Mouse (Mus musculus): ENCODE measurements at regions not wholly inside any gene's neighbourhood (a gene's known extent, or its start where the extent isn't known, plus 50 kb on each side); places are given as distances from the start of the nearest gene placed in this dataset.

DNA sequence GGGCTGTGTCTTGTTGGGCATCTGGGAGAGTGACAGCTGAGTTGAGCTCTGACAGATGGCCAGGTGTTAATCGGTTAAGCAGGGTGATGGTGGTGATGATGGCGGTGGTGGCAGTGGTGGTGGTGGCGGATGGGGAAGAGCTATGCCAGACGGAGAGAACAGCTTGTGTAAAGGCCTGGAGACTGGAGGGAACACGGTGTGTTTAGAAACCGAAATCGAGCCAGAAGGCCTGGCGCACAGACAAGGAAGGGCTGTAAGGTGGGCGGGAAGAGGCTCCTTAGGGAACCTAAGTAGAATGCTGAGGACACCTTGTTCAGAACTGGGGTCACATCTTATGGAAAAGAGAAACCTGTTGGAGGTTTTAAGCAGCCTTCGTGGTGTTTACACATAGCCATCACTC lies 698.5 kb downstream of the Hs3st4 start:
- H3K4me2 ChIP-seq (replicated peaks; ENCODE audit: low read depth, low read length): no peak overlapping the region
- 81% methylated on average over 10 of the region's 10 CpGs for WGBS
- H3K4me1 ChIP-seq (ENCODE audit: control insufficient read depth, insufficient read depth, low read length): no peaks in the 10 kb centered on the region
- H3K9ac ChIP-seq (replicated peaks; ENCODE audit: low read depth, low read length): no peak overlapping the region
- H3K4me3 ChIP-seq (ENCODE audit: low read depth, low read length): no peak overlapping the region
- no peaks in the 10 kb centered on the region for H3K36me3 ChIP-seq (ENCODE audit: control insufficient read depth, insufficient read depth, low read length)
- ATAC-seq (ENCODE audit: insufficient number of reproducible peaks, insufficient read depth, low FRiP score, low read depth): no peak
- H3K27me3 ChIP-seq (ENCODE audit: control insufficient read depth, insufficient read depth, low read length): no peaks in the 10 kb centered on the region
- no peaks in the 10 kb centered on the region for H3K9me3 ChIP-seq (ENCODE audit: control insufficient read depth, low read depth, low read length)
- H3K27ac ChIP-seq (ENCODE audit: low read length): no peak overlapping the region

DNA sequence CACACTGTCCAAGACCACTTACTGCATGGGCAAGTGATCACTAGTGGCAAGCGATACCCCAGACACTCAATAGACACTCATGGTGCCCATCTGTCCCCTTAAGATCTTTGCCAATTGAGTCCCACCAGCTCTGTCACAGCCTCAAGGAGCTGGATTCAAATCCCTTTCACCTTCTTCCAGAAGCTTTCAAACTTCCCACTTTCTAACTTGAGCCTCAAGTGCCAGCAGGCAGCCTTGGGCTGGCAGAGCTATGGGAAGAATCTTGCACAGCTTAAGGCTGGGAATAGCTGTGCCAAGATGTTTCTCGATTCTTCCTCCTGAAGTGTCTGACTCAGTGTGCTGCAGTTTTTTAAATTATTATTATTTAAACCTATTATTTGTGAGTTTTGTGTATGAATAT lies 699.2 kb downstream of the Hs3st4 start:
- WGBS: 91% methylated on average over 2 of the region's 2 CpGs
- H3K4me1 ChIP-seq (ENCODE audit: control insufficient read depth, insufficient read depth, low read length): no peaks in the 10 kb centered on the region

DNA sequence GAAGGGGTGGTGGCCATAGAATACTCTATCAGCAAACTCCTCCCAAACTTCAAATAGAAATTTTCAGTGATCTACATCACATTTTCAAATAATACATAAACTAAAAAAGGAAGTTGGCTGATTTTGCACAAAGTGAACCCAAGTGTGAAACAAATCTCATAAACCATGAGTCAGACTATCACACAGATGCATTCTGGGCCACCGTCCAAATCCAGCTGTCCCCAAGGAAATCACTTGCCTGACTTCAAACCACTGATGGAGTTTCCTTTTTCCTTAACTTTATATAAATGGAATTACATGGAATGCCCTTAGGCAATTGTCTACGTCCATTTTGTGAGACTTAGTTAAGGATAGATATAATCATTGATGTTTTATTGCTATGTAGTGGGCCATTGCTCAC lies 702.8 kb downstream of the Hs3st4 start:
- 67% methylated on average over 2 of the region's 2 CpGs for WGBS
- no peak overlapping the region for H3K9ac ChIP-seq (replicated peaks; ENCODE audit: low read depth, low read length)
- no peak overlapping the region for H3K4me3 ChIP-seq (ENCODE audit: low read depth, low read length)
- H3K36me3 ChIP-seq (ENCODE audit: control insufficient read depth, insufficient read depth, low read length): no peaks in the 10 kb centered on the region
- H3K27ac ChIP-seq (ENCODE audit: low read length): no peak overlapping the region
- no peak overlapping the region for H3K4me2 ChIP-seq (replicated peaks; ENCODE audit: low read depth, low read length)
- no peaks in the 10 kb centered on the region for H3K9me3 ChIP-seq (ENCODE audit: control insufficient read depth, low read depth, low read length)
- no peaks in the 10 kb centered on the region for H3K4me1 ChIP-seq (ENCODE audit: control insufficient read depth, insufficient read depth, low read length)
- no peak for ATAC-seq (ENCODE audit: insufficient number of reproducible peaks, insufficient read depth, low FRiP score, low read depth)
- H3K27me3 ChIP-seq (ENCODE audit: control insufficient read depth, insufficient read depth, low read length): no peaks in the 10 kb centered on the region

More for the DNA sequence above, 699.2 kb downstream of the Hs3st4 start:
- Histone ChIP-seq H3K36me3 (ENCODE audit: control insufficient read depth, insufficient read depth, low read length) (no peaks in the 10 kb centered on the region), H3K9ac (replicated peaks; ENCODE audit: low read depth, low read length) (no peak overlapping the region), H3K27me3 (ENCODE audit: control insufficient read depth, insufficient read depth, low read length) (no peaks in the 10 kb centered on the region), H3K27ac (ENCODE audit: low read length) (no peak overlapping the region), H3K4me2 (replicated peaks; ENCODE audit: low read depth, low read length) (no peak overlapping the region), H3K9me3 (ENCODE audit: control insufficient read depth, low read depth, low read length) (no peaks in the 10 kb centered on the region), H3K4me3 (ENCODE audit: low read depth, low read length) (no peak overlapping the region)
- no peak for ATAC-seq (ENCODE audit: insufficient number of reproducible peaks, insufficient read depth, low FRiP score, low read depth)

- 33% methylated on average over 6 of the region's 6 CpGs for WGBS
- H3K4me2 ChIP-seq (replicated peaks; ENCODE audit: low read depth, low read length): no peak overlapping the region
These were observed 721.6 kb downstream of the Hs3st4 start for GRCm38 (mm10) chr7:124704163-124704824.

GRCm38 (mm10) chr7:124707143-124707542 lies 724.5 kb downstream of the Hs3st4 start:
- H3K9ac ChIP-seq (replicated peaks; ENCODE audit: low read depth, low read length): no peak overlapping the region
- 39% methylated on average over 3 of the region's 3 CpGs for WGBS
- no peak overlapping the region for H3K27ac ChIP-seq (ENCODE audit: low read length)
- H3K9me3 ChIP-seq (ENCODE audit: control insufficient read depth, low read depth, low read length): no peaks in the 10 kb centered on the region
- H3K36me3 ChIP-seq (ENCODE audit: control insufficient read depth, insufficient read depth, low read length): no peaks in the 10 kb centered on the region
- no peak overlapping the region for H3K4me3 ChIP-seq (ENCODE audit: low read depth, low read length)
- no peaks in the 10 kb centered on the region for H3K27me3 ChIP-seq (ENCODE audit: control insufficient read depth, insufficient read depth, low read length)
- no peak overlapping the region for H3K4me2 ChIP-seq (replicated peaks; ENCODE audit: low read depth, low read length)
- H3K4me1 ChIP-seq (ENCODE audit: control insufficient read depth, insufficient read depth, low read length): peaks cover 4% of the 10 kb centered on the region; the same call in 1 of the 2 replicates
- no peak for ATAC-seq (ENCODE audit: insufficient number of reproducible peaks, insufficient read depth, low FRiP score, low read depth)

More at GRCm38 (mm10) chr7:124704163-124704824, 721.6 kb downstream of the Hs3st4 start:
- ATAC-seq (ENCODE audit: insufficient number of reproducible peaks, insufficient read depth, low FRiP score, low read depth): no peak
- Histone ChIP-seq H3K9ac (replicated peaks; ENCODE audit: low read depth, low read length) (no peak overlapping the region), H3K27ac (ENCODE audit: low read length) (no peak overlapping the region), H3K9me3 (ENCODE audit: control insufficient read depth, low read depth, low read length) (no peaks in the 10 kb centered on the region), H3K27me3 (ENCODE audit: control insufficient read depth, insufficient read depth, low read length) (no peaks in the 10 kb centered on the region), H3K4me3 (ENCODE audit: low read depth, low read length) (no peak overlapping the region), H3K36me3 (ENCODE audit: control insufficient read depth, insufficient read depth, low read length) (no peaks in the 10 kb centered on the region), H3K4me1 (ENCODE audit: control insufficient read depth, insufficient read depth, low read length) (peaks cover 4% of the 10 kb centered on the region; the same call in 1 of the 2 replicates)

GRCm38 (mm10) chr7:124708771-124709485 lies 726.3 kb downstream of the Hs3st4 start:
- ATAC-seq (ENCODE audit: insufficient number of reproducible peaks, insufficient read depth, low FRiP score, low read depth): no peak
- Histone ChIP-seq H3K4me1 (ENCODE audit: control insufficient read depth, insufficient read depth, low read length) (peaks cover 4% of the 10 kb centered on the region; the same call in 1 of the 2 replicates), H3K27me3 (ENCODE audit: control insufficient read depth, insufficient read depth, low read length) (no peaks in the 10 kb centered on the region), H3K4me3 (ENCODE audit: low read depth, low read length) (no peak overlapping the region), H3K4me2 (replicated peaks; ENCODE audit: low read depth, low read length) (no peak overlapping the region), H3K27ac (ENCODE audit: low read length) (no peak overlapping the region), H3K9me3 (ENCODE audit: control insufficient read depth, low read depth, low read length) (no peaks in the 10 kb centered on the region), H3K36me3 (ENCODE audit: control insufficient read depth, insufficient read depth, low read length) (no peaks in the 10 kb centered on the region), H3K9ac (replicated peaks; ENCODE audit: low read depth, low read length) (no peak overlapping the region)
- 31% methylated on average over 11 of the region's 11 CpGs for WGBS

DNA sequence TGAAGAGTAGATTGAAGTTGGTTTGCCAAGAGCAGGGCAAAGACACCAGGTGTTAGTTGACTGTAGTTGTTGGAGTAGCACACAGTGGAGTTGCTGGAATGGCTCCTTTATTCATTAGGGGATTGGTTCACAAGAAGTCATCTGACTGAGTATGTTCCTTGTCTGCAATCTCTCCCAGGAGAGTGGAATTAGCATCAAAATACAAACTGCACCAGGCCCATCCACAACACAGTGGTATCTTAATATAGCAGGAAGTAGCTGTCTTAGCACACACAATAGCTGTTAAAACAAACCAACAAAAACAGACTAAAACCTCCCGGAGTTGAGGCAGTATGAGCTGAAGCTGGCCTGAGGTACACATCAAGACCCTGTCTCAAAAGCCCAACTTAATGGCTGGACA lies 723.5 kb upstream of the Kdm8 start:
- H3K9me3 ChIP-seq (ENCODE audit: control insufficient read depth, low read depth, low read length): no peaks in the 10 kb centered on the region
- no peaks in the 10 kb centered on the region for H3K36me3 ChIP-seq (ENCODE audit: control insufficient read depth, insufficient read depth, low read length)
- no peak for ATAC-seq (ENCODE audit: insufficient number of reproducible peaks, insufficient read depth, low FRiP score, low read depth)
- H3K27me3 ChIP-seq (ENCODE audit: control insufficient read depth, insufficient read depth, low read length): no peaks in the 10 kb centered on the region
- no peak overlapping the region for H3K27ac ChIP-seq (ENCODE audit: low read length)
- H3K4me1 ChIP-seq (ENCODE audit: control insufficient read depth, insufficient read depth, low read length): no peaks in the 10 kb centered on the region
- no peak overlapping the region for H3K4me2 ChIP-seq (replicated peaks; ENCODE audit: low read depth, low read length)
- H3K4me3 ChIP-seq (ENCODE audit: low read depth, low read length): no peak overlapping the region
- H3K9ac ChIP-seq (replicated peaks; ENCODE audit: low read depth, low read length): no peak overlapping the region
- WGBS: 75% methylated on average over 1 of the region's 1 CpGs

GRCm38 (mm10) chr7:124742086-124742485 lies 702.4 kb upstream of the Kdm8 start:
- 4% methylated on average over 2 of the region's 2 CpGs for WGBS
- Histone ChIP-seq H3K27ac (ENCODE audit: low read length) (no peak overlapping the region), H3K4me3 (ENCODE audit: low read depth, low read length) (no peak overlapping the region), H3K36me3 (ENCODE audit: control insufficient read depth, insufficient read depth, low read length) (no peaks in the 10 kb centered on the region), H3K27me3 (ENCODE audit: control insufficient read depth, insufficient read depth, low read length) (no peaks in the 10 kb centered on the region), H3K4me2 (replicated peaks; ENCODE audit: low read depth, low read length) (no peak overlapping the region), H3K4me1 (ENCODE audit: control insufficient read depth, insufficient read depth, low read length) (no peaks in the 10 kb centered on the region), H3K9ac (replicated peaks; ENCODE audit: low read depth, low read length) (no peak overlapping the region), H3K9me3 (ENCODE audit: control insufficient read depth, low read depth, low read length) (no peaks in the 10 kb centered on the region)
- no peak for ATAC-seq (ENCODE audit: insufficient number of reproducible peaks, insufficient read depth, low FRiP score, low read depth)

Data from stomach, embryonic 14.5 days (tissue).